Mouse (Mus musculus): ENCODE measurements around the gene Dmrt2. TPM values are rescaled to one million over a fixed set of nuclear protein-coding genes. Genes with fewer than 3 reads are reported as not detected.

Dmrt2 gene
- polyA plus RNA-seq, 1 experiment from 2014 or later = 7.8 TPM

GRCm38 (mm10) chr19:25673224-25674055, 1.2 kb downstream of the Dmrt2 start:
- no peak overlapping the region for H3K27ac ChIP-seq (replicated peaks; ENCODE audit: low read depth, low read length)
- no peak for ATAC-seq (ENCODE audit: low read depth)
- H3K4me3 ChIP-seq (ENCODE audit: low read depth, low read length) = peak overlapping the region; percentile 40
- no peaks in the 10 kb centered on the region for H3K9me3 ChIP-seq (ENCODE audit: control insufficient read depth, low read length)
- no peaks in the 10 kb centered on the region for H3K36me3 ChIP-seq (ENCODE audit: control insufficient read depth, insufficient read depth, low read length)
- H3K27me3 ChIP-seq (replicated peaks; ENCODE audit: control insufficient read depth, insufficient read depth, low read length) = peaks cover 98% of the 10 kb centered on the region
- WGBS = 1% methylated on average over 49 of the region's 66 CpGs
- no peaks in the 10 kb centered on the region; the same call in 1 of the 2 replicates for H3K4me1 ChIP-seq (ENCODE audit: control insufficient read depth, insufficient read depth, low read length)
- H3K4me2 ChIP-seq (ENCODE audit: low read depth, low read length) = peak overlapping the region; percentile 59
- H3K9ac ChIP-seq (ENCODE audit: low read depth, low read length) = peak overlapping the region; percentile 59
- DNase-seq (ENCODE audit: low spot score) = peak; percentile 31

- no peak for DNase-seq (ENCODE audit: low spot score)
- H3K9ac ChIP-seq (ENCODE audit: low read depth, low read length) = peak overlapping the region; percentile 59; the same call in 1 of the 2 replicates
- ATAC-seq (ENCODE audit: low read depth) = no peak
Measured at GRCm38 (mm10) chr19:25674056-25674420, 1.8 kb downstream of the Dmrt2 start.

GRCm38 (mm10) chr19:25674744-25675143, 2.5 kb downstream of the Dmrt2 start:
- 7% methylated on average over 8 of the region's 8 CpGs for WGBS
- peak overlapping the region; percentile 59; the same call in 1 of the 2 replicates for H3K4me2 ChIP-seq (ENCODE audit: low read depth, low read length)
- ATAC-seq (ENCODE audit: low read depth) (no peak), DNase-seq (ENCODE audit: low spot score) (no peak)
- peak overlapping the region; percentile 15 for H3K9ac ChIP-seq (ENCODE audit: low read depth, low read length)
- H3K4me1 ChIP-seq (ENCODE audit: control insufficient read depth, insufficient read depth, low read length) = no peaks in the 10 kb centered on the region; the same call in 1 of the 2 replicates
- H3K27me3 ChIP-seq (replicated peaks; ENCODE audit: control insufficient read depth, insufficient read depth, low read length) = peaks cover 90% of the 10 kb centered on the region
- peak overlapping the region; percentile 40 for H3K4me3 ChIP-seq (ENCODE audit: low read depth, low read length)
- no peaks in the 10 kb centered on the region for H3K9me3 ChIP-seq (ENCODE audit: control insufficient read depth, low read length)
- no peak overlapping the region for H3K27ac ChIP-seq (replicated peaks; ENCODE audit: low read depth, low read length)
- H3K36me3 ChIP-seq (ENCODE audit: control insufficient read depth, insufficient read depth, low read length) = no peaks in the 10 kb centered on the region

More at GRCm38 (mm10) chr19:25674056-25674420, 1.8 kb downstream of the Dmrt2 start:
- Histone ChIP-seq H3K27me3 (replicated peaks; ENCODE audit: control insufficient read depth, insufficient read depth, low read length) (peaks cover 94% of the 10 kb centered on the region), H3K4me2 (ENCODE audit: low read depth, low read length) (peak overlapping the region; percentile 59), H3K36me3 (ENCODE audit: control insufficient read depth, insufficient read depth, low read length) (no peaks in the 10 kb centered on the region), H3K4me3 (ENCODE audit: low read depth, low read length) (peak overlapping the region; percentile 40), H3K27ac (replicated peaks; ENCODE audit: low read depth, low read length) (no peak overlapping the region), H3K4me1 (ENCODE audit: control insufficient read depth, insufficient read depth, low read length) (no peaks in the 10 kb centered on the region; the same call in 1 of the 2 replicates), H3K9me3 (ENCODE audit: control insufficient read depth, low read length) (no peaks in the 10 kb centered on the region)
- 1% methylated on average over 15 of the region's 15 CpGs for WGBS

- no peaks in the 10 kb centered on the region; the same call in 1 of the 2 replicates for H3K4me1 ChIP-seq (ENCODE audit: control insufficient read depth, insufficient read depth, low read length)
- H3K27ac ChIP-seq (replicated peaks; ENCODE audit: low read depth, low read length) = no peak overlapping the region
- no peaks in the 10 kb centered on the region for H3K36me3 ChIP-seq (ENCODE audit: control insufficient read depth, insufficient read depth, low read length)
- DNase-seq (ENCODE audit: low spot score) (no peak), ATAC-seq (ENCODE audit: low read depth) (no peak)
- H3K9ac ChIP-seq (ENCODE audit: low read depth, low read length) = no peak overlapping the region
- peaks cover 81% of the 10 kb centered on the region for H3K27me3 ChIP-seq (replicated peaks; ENCODE audit: control insufficient read depth, insufficient read depth, low read length)
- WGBS = 20% methylated on average over 9 of the region's 9 CpGs
- H3K4me3 ChIP-seq (ENCODE audit: low read depth, low read length) = no peak overlapping the region
- peak overlapping the region; percentile 59; the same call in 1 of the 2 replicates for H3K4me2 ChIP-seq (ENCODE audit: low read depth, low read length)
- H3K9me3 ChIP-seq (ENCODE audit: control insufficient read depth, low read length) = no peaks in the 10 kb centered on the region
Measured at GRCm38 (mm10) chr19:25675866-25676440, 3.7 kb downstream of the Dmrt2 start.

- Histone ChIP-seq H3K36me3 (ENCODE audit: control insufficient read depth, insufficient read depth, low read length) (no peaks in the 10 kb centered on the region), H3K9me3 (ENCODE audit: control insufficient read depth, low read length) (no peaks in the 10 kb centered on the region), H3K27me3 (replicated peaks; ENCODE audit: control insufficient read depth, insufficient read depth, low read length) (no peaks in the 10 kb centered on the region), H3K4me3 (ENCODE audit: low read depth, low read length) (no peak overlapping the region), H3K4me2 (ENCODE audit: low read depth, low read length) (no peak overlapping the region), H3K27ac (replicated peaks; ENCODE audit: low read depth, low read length) (no peak overlapping the region), H3K9ac (ENCODE audit: low read depth, low read length) (no peak overlapping the region), H3K4me1 (ENCODE audit: control insufficient read depth, insufficient read depth, low read length) (no peaks in the 10 kb centered on the region)
- WGBS = 60% methylated on average over 14 of the region's 14 CpGs
- no peak for ATAC-seq (ENCODE audit: low read depth)
- DNase-seq (ENCODE audit: low spot score) = no peak
Measured at GRCm38 (mm10) chr19:25698850-25699249, 26.6 kb downstream of the Dmrt2 start.

GRCm38 (mm10) chr19:25713382-25713781, 41.2 kb downstream of the Dmrt2 start:
- H3K27ac ChIP-seq (replicated peaks; ENCODE audit: low read depth, low read length) = no peak overlapping the region
- ATAC-seq (ENCODE audit: low read depth) = no peak
- 6% methylated on average over 8 of the region's 8 CpGs for WGBS

GRCm38 (mm10) chr19:25714927-25715326, 42.7 kb downstream of the Dmrt2 start:
- H3K4me2 ChIP-seq (ENCODE audit: low read depth, low read length) = no peak overlapping the region
- 59% methylated on average over 2 of the region's 2 CpGs for WGBS
- H3K27ac ChIP-seq (replicated peaks; ENCODE audit: low read depth, low read length) = no peak overlapping the region
- no peak overlapping the region for H3K4me3 ChIP-seq (ENCODE audit: low read depth, low read length)
- no peak overlapping the region for H3K9ac ChIP-seq (ENCODE audit: low read depth, low read length)
- DNase-seq (ENCODE audit: low spot score) = no peak
- H3K36me3 ChIP-seq (ENCODE audit: control insufficient read depth, insufficient read depth, low read length) = no peaks in the 10 kb centered on the region
- no peaks in the 10 kb centered on the region for H3K27me3 ChIP-seq (replicated peaks; ENCODE audit: control insufficient read depth, insufficient read depth, low read length)
- ATAC-seq (ENCODE audit: low read depth) = no peak
- H3K9me3 ChIP-seq (ENCODE audit: control insufficient read depth, low read length) = 0 out of 2 replicates have a peak, but pooled peaks cover 3% of the 10 kb centered on the region
- no peaks in the 10 kb centered on the region for H3K4me1 ChIP-seq (ENCODE audit: control insufficient read depth, insufficient read depth, low read length)

More at GRCm38 (mm10) chr19:25713382-25713781, 41.2 kb downstream of the Dmrt2 start:
- H3K9me3 ChIP-seq (ENCODE audit: control insufficient read depth, low read length) = no peaks in the 10 kb centered on the region
- DNase-seq (ENCODE audit: low spot score) = peak; percentile 56
- H3K4me1 ChIP-seq (ENCODE audit: control insufficient read depth, insufficient read depth, low read length) = no peaks in the 10 kb centered on the region
- H3K36me3 ChIP-seq (ENCODE audit: control insufficient read depth, insufficient read depth, low read length) = no peaks in the 10 kb centered on the region
- no peak overlapping the region for H3K4me2 ChIP-seq (ENCODE audit: low read depth, low read length)
- no peaks in the 10 kb centered on the region for H3K27me3 ChIP-seq (replicated peaks; ENCODE audit: control insufficient read depth, insufficient read depth, low read length)
- H3K4me3 ChIP-seq (ENCODE audit: low read depth, low read length) = no peak overlapping the region
- H3K9ac ChIP-seq (ENCODE audit: low read depth, low read length) = no peak overlapping the region

- ATAC-seq (ENCODE audit: low read depth) = no peak
- H3K36me3 ChIP-seq (ENCODE audit: control insufficient read depth, insufficient read depth, low read length) = no peaks in the 10 kb centered on the region
- 53% methylated on average over 5 of the region's 5 CpGs for WGBS
- no peak overlapping the region for H3K4me3 ChIP-seq (ENCODE audit: low read depth, low read length)
- no peaks in the 10 kb centered on the region for H3K4me1 ChIP-seq (ENCODE audit: control insufficient read depth, insufficient read depth, low read length)
- H3K9me3 ChIP-seq (ENCODE audit: control insufficient read depth, low read length) = 0 out of 2 replicates have a peak, but pooled peaks cover 3% of the 10 kb centered on the region
- DNase-seq (ENCODE audit: low spot score) = no peak
- H3K27ac ChIP-seq (replicated peaks; ENCODE audit: low read depth, low read length) = no peak overlapping the region
- 0 out of 2 replicates have a peak, but pooled peaks cover 3% of the 10 kb centered on the region for H3K27me3 ChIP-seq (replicated peaks; ENCODE audit: control insufficient read depth, insufficient read depth, low read length)
- no peak overlapping the region for H3K4me2 ChIP-seq (ENCODE audit: low read depth, low read length)
- no peak overlapping the region for H3K9ac ChIP-seq (ENCODE audit: low read depth, low read length)
Measured at GRCm38 (mm10) chr19:25722616-25723015, 50.4 kb downstream of the Dmrt2 start.
